Mouse (Mus musculus) intestine, embryonic 14.5 days (tissue): ENCODE measurements around the gene Fahd2a. TPM values are rescaled to one million over a fixed set of nuclear protein-coding genes. Genes with fewer than 3 reads are reported as not detected.
A peak's percentile ranks its signal among the peaks of the same experiment; 100 is the strongest.

Experiments
- ATAC-seq: fragments of 200-750 bp; cut with Nextera tagmentation; replicated peaks from 2 replicates; pipeline ENCODE4 v1.8.0; 2017; ENCODE audit warnings: low read depth, moderate number of reproducible peaks, moderate TSS enrichment, moderate library complexity; ENCODE audit not compliant: low FRiP score, low TSS enrichment
- DNase-seq: peaks from one replicate; pipeline ENCODE4 v3.0.0-alpha.2; 2018; ENCODE audit warnings: low spot score
- H3K27ac ChIP-seq: fragments of 300-500 bp; sonication (generic); 2 replicates; pipeline ENCODE4 v1.5.1; 2014; ENCODE audit warnings: low read depth, mild to moderate bottlenecking, control low read depth
- H3K27me3 ChIP-seq: fragments of 300-500 bp; sonication (generic); replicated peaks from 2 replicates; pipeline ENCODE4 v1.6.1; 2014; ENCODE audit warnings: low read length, control low read depth; ENCODE audit not compliant: control insufficient read depth, insufficient read depth
- H3K36me3 ChIP-seq: fragments of 300-500 bp; sonication (generic); 2 replicates; pipeline ENCODE4 v1.6.1; 2014; ENCODE audit warnings: low read length, control low read depth; ENCODE audit not compliant: control insufficient read depth, insufficient read depth
- H3K4me1 ChIP-seq: fragments of 300-500 bp; sonication (generic); replicated peaks from 2 replicates; pipeline ENCODE4 v1.6.1; 2014; ENCODE audit warnings: low read length, control low read depth, mixed read lengths; ENCODE audit not compliant: control insufficient read depth, insufficient read depth
- H3K4me2 ChIP-seq: fragments of 300-500 bp; sonication (generic); 2 replicates; pipeline ENCODE4 v1.6.1; 2014; ENCODE audit warnings: low read length
- H3K4me3 ChIP-seq: fragments of 300-500 bp; sonication (generic); 2 replicates; pipeline ENCODE4 v1.5.1; 2014; ENCODE audit warnings: low read depth, low read length, control low read depth, mixed read lengths
- H3K9ac ChIP-seq: fragments of 300-500 bp; sonication (generic); 2 replicates; pipeline ENCODE4 v1.6.1; 2014; ENCODE audit warnings: mild to moderate bottlenecking, low read length
- H3K9me3 ChIP-seq: fragments of 300-500 bp; sonication (generic); 2 replicates; pipeline ENCODE4 v1.6.1; 2016; ENCODE audit warnings: low read length, control low read depth; ENCODE audit not compliant: control insufficient read depth
- WGBS: fragments of 180-500 bp; shearing (Covaris S2); extraction: QIAGEN DNeasy Blood & Tissue Kit; methylation state at CpG from one replicate; pipeline ENCODE4 v1.1.7; 2014; 5-methylcytosine and 5-hydroxymethylcytosine counted together
- polyA plus RNA-seq: library from polyadenylated mRNA; unstranded; fragments of >200 nt; fragmentation: Nextera tagmentation; extraction: Ambion mirVana; gene quantifications from 2 replicates; pipeline ENCODE4 v1.2.1, GENCODE M21; 2014

The Fahd2a gene
- 21.9 and 28.6 TPM in 2 replicates for polyA plus RNA-seq

GRCm38 (mm10) chr2:127444055-127444789 lies at the start of gene Fahd2a:
Gene Fahd2a (minus strand): TSS chr2:127444565.
- peak within 1 kb of the TSS; percentile 78 for H3K4me2 ChIP-seq
- peak within 1 kb of the TSS; percentile 84 for H3K4me3 ChIP-seq
- peak; percentile 93 for ATAC-seq
- H3K36me3 ChIP-seq = 0 out of 2 replicates have a peak, but pooled peaks cover 4% of the 10 kb centered on the region
- 4% methylated on average over 37 of the region's 37 CpGs for WGBS
- H3K4me1 ChIP-seq = peaks cover 9% of the 10 kb centered on the region; the same call in 1 of the 2 replicates
- peak; percentile 96 for DNase-seq
- H3K27ac ChIP-seq = no peak within 1 kb of the TSS
- H3K9me3 ChIP-seq = no peaks in the 10 kb centered on the region
- H3K9ac ChIP-seq = peak within 1 kb of the TSS; percentile 65
- H3K27me3 ChIP-seq = no peaks in the 10 kb centered on the region

- DNase-seq = peak; percentile 86
- 6% methylated on average over 19 of the region's 19 CpGs for WGBS
- ATAC-seq = peak; percentile 64
- peaks cover 56% of the 10 kb centered on the region for H3K27me3 ChIP-seq
- H3K4me3 ChIP-seq = peak overlapping the region; percentile 26; the same call in 1 of the 2 replicates
- peaks cover 11% of the 10 kb centered on the region for H3K4me1 ChIP-seq
- no peak overlapping the region for H3K9ac ChIP-seq
- H3K27ac ChIP-seq = no peak overlapping the region
- H3K9me3 ChIP-seq = no peaks in the 10 kb centered on the region
- peak overlapping the region; percentile 45 for H3K4me2 ChIP-seq
- H3K36me3 ChIP-seq = no peaks in the 10 kb centered on the region
Observed at GRCm38 (mm10) chr2:127484476-127485170, 40.3 kb upstream of the Fahd2a start.

GRCm38 (mm10) chr2:127483001-127483400 lies 38.6 kb upstream of the Fahd2a start:
- ATAC-seq = no peak
- peaks cover 11% of the 10 kb centered on the region for H3K4me1 ChIP-seq
- WGBS = 3% methylated on average over 10 of the region's 21 CpGs
- no peak overlapping the region for H3K27ac ChIP-seq
- DNase-seq = no peak
- H3K4me2 ChIP-seq = peak overlapping the region; percentile 76
- peak overlapping the region; percentile 47 for H3K4me3 ChIP-seq
- no peaks in the 10 kb centered on the region for H3K9me3 ChIP-seq
- H3K36me3 ChIP-seq = no peaks in the 10 kb centered on the region
- H3K27me3 ChIP-seq = peaks cover 56% of the 10 kb centered on the region
- H3K9ac ChIP-seq = 0 out of 2 replicates have a peak overlapping the region, but pooled peaks have one; percentile 3

GRCm38 (mm10) chr2:127482533-127482911 lies 38.2 kb upstream of the Fahd2a start:
- H3K27me3 ChIP-seq = peaks cover 56% of the 10 kb centered on the region
- ATAC-seq (peak; percentile 83), DNase-seq (peak; percentile 83)
- 0% methylated on average over 17 of the region's 21 CpGs for WGBS
- no peak overlapping the region for H3K27ac ChIP-seq
- H3K9ac ChIP-seq = 0 out of 2 replicates have a peak overlapping the region, but pooled peaks have one; percentile 1
- peak overlapping the region; percentile 76 for H3K4me2 ChIP-seq
- H3K4me1 ChIP-seq = peaks cover 11% of the 10 kb centered on the region
- no peaks in the 10 kb centered on the region for H3K9me3 ChIP-seq
- H3K36me3 ChIP-seq = no peaks in the 10 kb centered on the region
- H3K4me3 ChIP-seq = peak overlapping the region; percentile 47

- H3K4me2 ChIP-seq = peak overlapping the region; percentile 76
- DNase-seq (no peak), ATAC-seq (peak; percentile 48)
- H3K4me1 ChIP-seq = peaks cover 11% of the 10 kb centered on the region
- H3K27ac ChIP-seq = no peak overlapping the region
- peak overlapping the region; percentile 47 for H3K4me3 ChIP-seq
- no peaks in the 10 kb centered on the region for H3K36me3 ChIP-seq
- H3K9me3 ChIP-seq = no peaks in the 10 kb centered on the region
- WGBS = under 1% methylated on average over 57 of the region's 59 CpGs
- H3K27me3 ChIP-seq = peaks cover 56% of the 10 kb centered on the region
- H3K9ac ChIP-seq = 0 out of 2 replicates have a peak overlapping the region, but pooled peaks have one; percentile 1
Observed at GRCm38 (mm10) chr2:127481841-127482532, 37.6 kb upstream of the Fahd2a start.

GRCm38 (mm10) chr2:127479763-127480162 lies 35.4 kb upstream of the Fahd2a start:
- no peak overlapping the region for H3K27ac ChIP-seq
- H3K4me2 ChIP-seq = no peak overlapping the region
- WGBS = 62% methylated on average over 10 of the region's 10 CpGs
- no peak overlapping the region for H3K9ac ChIP-seq
- ATAC-seq = no peak
- no peak for DNase-seq
- no peaks in the 10 kb centered on the region for H3K36me3 ChIP-seq
- H3K4me3 ChIP-seq = no peak overlapping the region
- peaks cover 47% of the 10 kb centered on the region for H3K27me3 ChIP-seq
- H3K4me1 ChIP-seq = peaks cover 11% of the 10 kb centered on the region
- no peaks in the 10 kb centered on the region for H3K9me3 ChIP-seq

GRCm38 (mm10) chr2:127479210-127479609 lies 34.8 kb upstream of the Fahd2a start:
- H3K4me1 ChIP-seq = peaks cover 9% of the 10 kb centered on the region; the same call in 1 of the 2 replicates
- H3K27ac ChIP-seq = no peak overlapping the region
- H3K36me3 ChIP-seq = no peaks in the 10 kb centered on the region
- DNase-seq = no peak
- 72% methylated on average over 4 of the region's 4 CpGs for WGBS
- no peak for ATAC-seq
- H3K27me3 ChIP-seq = peaks cover 42% of the 10 kb centered on the region
- no peak overlapping the region for H3K4me2 ChIP-seq
- H3K9me3 ChIP-seq = no peaks in the 10 kb centered on the region
- H3K9ac ChIP-seq = no peak overlapping the region
- no peak overlapping the region for H3K4me3 ChIP-seq

- no peak overlapping the region for H3K4me2 ChIP-seq
- no peaks in the 10 kb centered on the region for H3K9me3 ChIP-seq
- H3K27me3 ChIP-seq = no peaks in the 10 kb centered on the region
- ATAC-seq (no peak), DNase-seq (no peak)
- no peak overlapping the region for H3K9ac ChIP-seq
- no peak overlapping the region for H3K4me3 ChIP-seq
- no peak overlapping the region for H3K27ac ChIP-seq
- 78% methylated on average over 3 of the region's 3 CpGs for WGBS
- no peaks in the 10 kb centered on the region for H3K4me1 ChIP-seq
- no peaks in the 10 kb centered on the region for H3K36me3 ChIP-seq
Observed at GRCm38 (mm10) chr2:127472279-127472678, 27.9 kb upstream of the Fahd2a start.
